Mouse (Mus musculus) kidney, adult 2 months (tissue): ENCODE data around the gene Fxyd6.

Experiments used
- CTCF ChIP-seq: fragments of 200-500 bp; conservative IDR thresholded peaks from 2 replicates; pipeline ENCODE4 v1.5.1; 2011; ENCODE audit warnings: low read depth, mild to moderate bottlenecking, control low read depth, low read length, moderate library complexity, mixed read lengths; ENCODE audit not compliant: insufficient read depth, insufficient read length
- POLR2A ChIP-seq: fragments of 200-500 bp; IDR thresholded peaks from one replicate; pipeline ENCODE4 v1.6.1; 2011; ENCODE audit warnings: low read depth, low read length, control low read depth

DNA sequence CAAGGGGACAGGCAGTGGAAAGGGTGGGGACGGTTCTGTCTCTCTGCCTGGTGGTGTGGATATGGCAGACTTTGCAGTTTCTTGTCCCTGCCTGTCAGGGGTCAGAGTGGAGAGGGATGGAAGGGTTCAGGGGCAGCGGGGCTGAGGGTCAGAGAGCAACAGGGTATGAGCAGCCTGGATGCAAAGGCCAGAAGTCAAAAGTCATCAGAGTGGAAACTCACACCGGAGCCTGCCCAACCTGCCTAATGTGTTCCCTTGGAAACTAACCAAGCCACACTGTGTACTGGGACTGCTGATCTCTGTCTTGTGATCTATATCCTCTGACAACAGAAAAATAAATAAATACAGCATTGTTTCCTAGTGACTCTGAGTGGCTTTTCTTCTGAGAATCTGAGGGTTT lies 25.8 kb downstream of the Fxyd6 start:
- TF ChIP-seq POLR2A (no peak), CTCF (no peak)
